Mouse (Mus musculus): ENCODE results near the gene Mfsd2b. TPM values are rescaled to one million over a fixed set of nuclear protein-coding genes. Genes with fewer than 3 reads are reported as not detected.
"Not testable (repeated sequence)": the region's sequence is repeated elsewhere in the genome, so short reads cannot be mapped to it uniquely, and the experiment has no call there.

Gene Mfsd2b
- 1.7 and 2.3 TPM in 2 replicates for polyA plus RNA-seq (2012; rRNA removed)

DNA sequence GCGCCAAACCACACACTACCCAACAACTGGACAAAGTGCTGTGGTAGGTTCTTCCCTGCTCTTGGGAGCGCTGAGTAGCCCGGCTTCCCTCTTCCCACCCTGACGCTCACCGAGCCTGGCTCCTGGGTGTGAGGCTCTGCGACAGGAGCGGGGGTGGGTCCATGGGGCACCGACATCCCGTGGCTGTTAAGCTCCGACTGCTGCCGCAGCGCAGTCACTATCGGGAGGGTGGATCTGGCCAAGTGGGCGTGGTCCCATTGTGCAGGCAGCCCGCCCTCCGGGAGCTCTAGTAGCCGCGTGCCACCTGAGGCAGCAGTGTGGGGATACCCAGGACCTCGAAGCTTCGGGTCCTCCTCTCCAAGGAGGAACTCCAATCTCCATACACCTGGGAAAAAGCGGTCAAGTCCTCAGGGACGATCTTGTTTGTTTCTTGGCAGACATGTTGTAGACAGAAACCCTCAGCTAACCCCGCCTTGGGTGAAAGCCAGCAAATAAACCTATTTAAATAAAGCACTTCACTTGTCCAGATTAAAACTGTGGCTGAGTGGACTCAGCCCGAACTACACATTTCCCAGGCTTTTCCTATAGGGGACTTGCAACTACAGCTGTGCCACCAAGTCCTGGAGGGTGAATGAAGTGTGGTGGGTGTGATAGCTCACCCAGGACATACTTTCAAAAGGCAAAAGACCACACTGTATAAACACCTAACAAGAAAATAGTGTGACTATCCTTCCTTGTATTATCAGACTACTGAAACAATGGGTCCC, at the start of gene Mfsd2b:
Mfsd2b (minus strand) TSS at position 199 of the 767 bp plus-strand sequence.
- Histone ChIP-seq H3K36me3 (ENCODE audit: control insufficient read depth, insufficient read depth, low read length) (no peaks in the 10 kb centered on the region), H3K27me3 (replicated peaks; ENCODE audit: control insufficient read depth, insufficient read depth, low read length) (no peaks in the 10 kb centered on the region), H3K27ac (ENCODE audit: insufficient read depth, low read depth, low read length) (no peak within 1 kb of the TSS), H3K4me1 (ENCODE audit: control insufficient read depth, insufficient read depth, low read length) (0 out of 2 replicates have a peak, but pooled peaks cover 3% of the 10 kb centered on the region), H3K4me3 (ENCODE audit: insufficient read depth, low read depth, low read length) (peak within 1 kb of the TSS; percentile 31)
- DNase-seq: peak; percentile 83
- TF ChIP-seq POLR2A (IDR thresholded peaks at IDR 0.05; ENCODE audit: low read depth, low read length): no peak
- WGBS: 2% methylated on average over 24 of the region's 24 CpGs

DNA sequence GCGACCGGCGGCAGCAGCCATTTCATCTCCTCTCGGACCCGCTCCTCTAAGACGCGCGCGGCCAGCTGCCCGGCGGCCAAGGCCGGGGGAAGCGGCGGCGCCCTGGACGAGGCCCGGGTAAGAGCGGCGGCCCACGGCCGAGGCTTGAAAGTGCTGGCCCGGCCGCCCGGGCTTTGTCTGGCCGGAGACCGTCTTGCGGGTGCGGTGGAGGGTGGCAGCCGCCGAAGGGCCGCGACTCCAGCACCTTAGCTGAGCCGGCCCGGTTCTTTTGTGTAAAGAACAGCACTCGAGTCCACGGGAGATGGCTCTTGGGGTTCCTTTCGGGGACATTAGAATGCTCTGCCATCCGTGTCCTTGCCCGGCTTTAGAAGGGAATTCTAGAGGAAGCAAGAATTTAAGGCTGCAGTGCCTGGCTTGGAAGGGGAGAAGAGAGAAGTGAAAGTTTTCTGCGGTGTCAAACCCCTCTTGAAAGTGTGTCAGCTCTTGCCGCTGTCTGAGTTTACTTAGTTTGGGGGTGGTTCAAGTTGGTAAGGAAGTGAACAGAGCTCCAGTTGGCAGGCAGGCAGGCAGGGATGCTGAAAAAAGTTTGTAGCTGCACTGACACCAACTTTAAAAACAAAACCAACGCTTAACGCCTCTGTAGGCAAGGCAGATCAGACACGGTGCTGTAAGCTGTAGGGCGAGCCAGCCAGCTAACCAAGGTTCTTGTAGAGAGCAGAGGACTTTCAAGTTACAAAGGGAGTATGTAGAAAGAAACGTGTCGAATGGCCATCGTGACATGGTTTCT, 43.8 kb upstream of the Mfsd2b start:
- no peaks in the 10 kb centered on the region for H3K36me3 ChIP-seq (ENCODE audit: control insufficient read depth, insufficient read depth, low read length)
- TF ChIP-seq CTCF (conservative IDR thresholded peaks at IDR 0.05; ENCODE audit: insufficient read depth, insufficient read length, low read depth, low read length): no peak
- TF ChIP-seq POLR2A (IDR thresholded peaks at IDR 0.05; ENCODE audit: low read depth, low read length): no peak
- H3K27ac ChIP-seq (ENCODE audit: insufficient read depth, low read depth, low read length): peak overlapping the region; percentile 90
- H3K27me3 ChIP-seq (replicated peaks; ENCODE audit: control insufficient read depth, insufficient read depth, low read length): no peaks in the 10 kb centered on the region
- DNase-seq: peak; percentile 79
- peak overlapping the region; percentile 87 for H3K4me3 ChIP-seq (ENCODE audit: insufficient read depth, low read depth, low read length)
- WGBS: under 1% methylated on average over 48 of the region's 48 CpGs
- H3K4me1 ChIP-seq (ENCODE audit: control insufficient read depth, insufficient read depth, low read length): peaks cover 8% of the 10 kb centered on the region

DNA sequence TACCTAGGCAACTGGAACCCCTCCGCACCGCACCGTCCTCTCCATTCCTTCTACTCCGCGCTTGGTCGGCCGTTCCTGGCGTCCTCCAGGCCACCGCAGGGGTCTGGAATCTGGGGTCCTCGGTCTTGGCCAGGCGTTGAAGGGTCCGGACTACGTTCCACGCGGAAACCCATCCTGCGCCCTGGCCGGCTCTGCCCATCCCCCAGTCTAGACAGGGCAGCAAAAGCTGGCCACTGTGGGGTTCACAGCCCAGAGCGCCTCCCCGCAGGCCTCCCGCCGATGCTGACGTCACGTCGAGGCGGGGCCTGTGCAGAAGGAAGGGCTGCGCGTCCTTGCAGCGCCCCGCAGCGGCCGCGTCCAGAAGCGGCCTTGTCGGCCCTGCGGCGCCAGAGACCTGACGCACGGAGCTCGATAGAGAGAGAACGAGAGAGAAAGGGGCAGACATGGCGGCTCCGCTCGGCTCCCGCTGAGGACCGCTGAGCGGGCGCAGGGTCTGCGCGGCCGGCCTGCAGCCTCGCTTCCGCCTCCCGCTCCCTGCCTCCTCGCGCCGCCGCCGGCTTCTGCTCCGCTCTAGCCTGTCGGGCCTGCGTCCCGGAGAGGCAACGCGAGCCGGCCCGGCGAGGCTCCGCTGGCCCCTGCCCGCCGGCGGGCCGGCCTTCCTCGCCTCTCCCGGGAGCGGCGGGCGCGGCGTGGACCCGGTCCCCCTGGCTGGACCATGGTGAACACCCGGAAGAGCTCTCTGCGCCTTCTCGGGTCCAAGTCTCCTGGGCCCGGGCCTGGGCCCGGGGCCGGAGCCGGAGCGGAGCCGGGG, 43.0 kb upstream of the Mfsd2b start, which contains the start of gene Atad2b:
Atad2b (plus strand) TSS at position 360 of the 811 bp plus-strand sequence.
- WGBS: under 1% methylated on average over 88 of the region's 89 CpGs
- Histone ChIP-seq H3K36me3 (ENCODE audit: control insufficient read depth, insufficient read depth, low read length) (no peaks in the 10 kb centered on the region), H3K27me3 (replicated peaks; ENCODE audit: control insufficient read depth, insufficient read depth, low read length) (no peaks in the 10 kb centered on the region), H3K4me1 (ENCODE audit: control insufficient read depth, insufficient read depth, low read length) (peaks cover 6% of the 10 kb centered on the region), H3K4me3 (ENCODE audit: insufficient read depth, low read depth, low read length) (peak within 1 kb of the TSS; percentile 87), H3K27ac (ENCODE audit: insufficient read depth, low read depth, low read length) (peak within 1 kb of the TSS; percentile 90)
- DNase-seq: peak; percentile 98
- TF ChIP-seq CTCF (conservative IDR thresholded peaks at IDR 0.05; ENCODE audit: insufficient read depth, insufficient read length, low read depth, low read length) (peak; percentile 91), POLR2A (IDR thresholded peaks at IDR 0.05; ENCODE audit: low read depth, low read length) (peak; percentile 92)

- Histone ChIP-seq H3K4me3 (ENCODE audit: insufficient read depth, low read depth, low read length) (no peak overlapping the region), H3K27me3 (replicated peaks; ENCODE audit: control insufficient read depth, insufficient read depth, low read length) (no peaks in the 10 kb centered on the region), H3K4me1 (ENCODE audit: control insufficient read depth, insufficient read depth, low read length) (peaks cover 6% of the 10 kb centered on the region), H3K36me3 (ENCODE audit: control insufficient read depth, insufficient read depth, low read length) (no peaks in the 10 kb centered on the region), H3K27ac (ENCODE audit: insufficient read depth, low read depth, low read length) (no peak overlapping the region)
- 85% methylated on average over 3 of the region's 3 CpGs for WGBS
- DNase-seq: no peak
- TF ChIP-seq POLR2A (IDR thresholded peaks at IDR 0.05; ENCODE audit: low read depth, low read length) (no peak), CTCF (conservative IDR thresholded peaks at IDR 0.05; ENCODE audit: insufficient read depth, insufficient read length, low read depth, low read length) (no peak)
These were observed 40.8 kb upstream of the Mfsd2b start for GRCm38 (mm10) chr12:4914944-4915343.

GRCm38 (mm10) chr12:4914441-4914840, 40.3 kb upstream of the Mfsd2b start:
- H3K4me3 ChIP-seq (ENCODE audit: insufficient read depth, low read depth, low read length): no peak overlapping the region
- peaks cover 6% of the 10 kb centered on the region for H3K4me1 ChIP-seq (ENCODE audit: control insufficient read depth, insufficient read depth, low read length)
- no peaks in the 10 kb centered on the region for H3K36me3 ChIP-seq (ENCODE audit: control insufficient read depth, insufficient read depth, low read length)
- no peak for DNase-seq
- WGBS: 77% methylated on average over 3 of the region's 3 CpGs
- TF ChIP-seq POLR2A (IDR thresholded peaks at IDR 0.05; ENCODE audit: low read depth, low read length) (no peak), CTCF (conservative IDR thresholded peaks at IDR 0.05; ENCODE audit: insufficient read depth, insufficient read length, low read depth, low read length) (no peak)
- no peaks in the 10 kb centered on the region for H3K27me3 ChIP-seq (replicated peaks; ENCODE audit: control insufficient read depth, insufficient read depth, low read length)
- H3K27ac ChIP-seq (ENCODE audit: insufficient read depth, low read depth, low read length): no peak overlapping the region

- Histone ChIP-seq H3K4me1 (ENCODE audit: control insufficient read depth, insufficient read depth, low read length) (peaks cover 3% of the 10 kb centered on the region; the same call in 1 of the 2 replicates), H3K27ac (ENCODE audit: insufficient read depth, low read depth, low read length) (no peak overlapping the region), H3K27me3 (replicated peaks; ENCODE audit: control insufficient read depth, insufficient read depth, low read length) (no peaks in the 10 kb centered on the region), H3K4me3 (ENCODE audit: insufficient read depth, low read depth, low read length) (no peak overlapping the region), H3K36me3 (ENCODE audit: control insufficient read depth, insufficient read depth, low read length) (no peaks in the 10 kb centered on the region)
- DNase-seq: peak; percentile 83
- 42% methylated on average over 4 of the region's 4 CpGs for WGBS
- TF ChIP-seq POLR2A (IDR thresholded peaks at IDR 0.05; ENCODE audit: low read depth, low read length) (no peak), CTCF (conservative IDR thresholded peaks at IDR 0.05; ENCODE audit: insufficient read depth, insufficient read length, low read depth, low read length) (no peak)
These were observed 37.6 kb upstream of the Mfsd2b start for GRCm38 (mm10) chr12:4911716-4912115.

DNA sequence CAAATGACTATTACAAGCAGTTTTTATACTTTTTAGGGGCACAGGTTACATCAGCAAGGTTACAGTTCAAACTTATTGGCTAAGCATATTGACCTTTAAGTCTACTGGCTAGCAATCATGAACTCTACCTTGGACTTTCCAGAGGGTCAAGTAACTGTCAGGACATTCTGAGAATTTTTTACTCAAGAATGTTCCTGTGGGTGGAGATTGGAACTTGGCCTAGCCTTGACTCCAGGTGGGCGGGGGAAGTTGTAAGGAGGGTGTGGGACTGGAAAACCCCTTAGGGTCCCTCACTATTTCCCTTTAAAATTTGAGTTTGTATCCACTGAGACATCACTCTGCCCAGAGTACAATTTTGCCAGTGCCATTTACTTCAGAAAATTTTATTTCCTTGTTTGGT, 36.3 kb upstream of the Mfsd2b start:
- not testable (repeated sequence) for H3K4me3 ChIP-seq (ENCODE audit: insufficient read depth, low read depth, low read length); H3K27ac ChIP-seq (ENCODE audit: insufficient read depth, low read depth, low read length); H3K36me3 ChIP-seq (ENCODE audit: control insufficient read depth, insufficient read depth, low read length); H3K27me3 ChIP-seq (replicated peaks; ENCODE audit: control insufficient read depth, insufficient read depth, low read length); H3K4me1 ChIP-seq (ENCODE audit: control insufficient read depth, insufficient read depth, low read length)
- DNase-seq: peak; percentile 84
- WGBS: 75% methylated on average over 1 of the region's 1 CpGs

Measured in kidney, adult 2 months (tissue).